Mouse (Mus musculus): ENCODE measurements around the gene Apbb2.

Apbb2 gene

GRCm38 (mm10) chr5:66415700-66416543 lies 202.7 kb downstream of the Apbb2 start:
- no peak for DNase-seq (ENCODE audit: low spot score)

DNA sequence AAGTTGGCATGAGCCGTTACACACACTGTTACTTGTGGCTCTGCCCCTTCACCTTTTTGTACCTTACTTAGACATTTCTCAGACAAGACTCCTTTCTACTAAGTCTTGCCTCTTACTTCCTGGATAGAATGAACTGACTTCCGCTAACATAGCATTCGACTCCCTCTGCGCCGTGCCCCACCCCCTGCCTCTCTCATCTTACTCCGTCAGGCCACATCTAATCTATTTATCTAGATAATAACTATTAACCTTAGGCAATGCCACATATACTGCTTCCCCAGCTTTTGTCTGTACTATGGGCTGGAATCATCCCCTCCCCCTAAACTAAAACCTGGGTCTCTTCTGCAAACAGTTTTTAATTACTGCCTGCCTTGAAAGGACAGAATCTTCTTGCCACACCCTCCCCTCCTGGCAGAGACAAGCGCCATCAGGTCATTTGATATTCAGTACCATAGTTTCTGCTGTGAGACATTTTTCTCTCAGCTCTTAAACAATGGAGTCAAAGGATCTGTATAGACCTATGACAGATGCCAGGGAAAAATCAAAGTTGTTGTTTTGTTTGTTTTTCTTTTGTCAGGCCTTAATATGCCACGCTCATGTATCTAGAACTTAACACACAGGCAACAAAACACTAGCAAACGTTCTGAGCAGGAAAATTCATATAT lies 203.4 kb downstream of the Apbb2 start:
- DNase-seq (ENCODE audit: low spot score), result no peak

GRCm38 (mm10) chr5:66413402-66413801 lies 205.2 kb downstream of the Apbb2 start:
- no peak for DNase-seq (ENCODE audit: low spot score)

- no peak for DNase-seq (ENCODE audit: low spot score)
These were observed 205.8 kb downstream of the Apbb2 start for GRCm38 (mm10) chr5:66412821-66413220.

- DNase-seq (ENCODE audit: low spot score), result no peak
These were observed 210.0 kb downstream of the Apbb2 start for GRCm38 (mm10) chr5:66408546-66408945.

- DNase-seq (ENCODE audit: low spot score), result no peak
These were observed 210.6 kb downstream of the Apbb2 start for GRCm38 (mm10) chr5:66407948-66408347.

- no peak for DNase-seq (ENCODE audit: low spot score)
These were observed 212.2 kb downstream of the Apbb2 start for GRCm38 (mm10) chr5:66406431-66406830.

DNA sequence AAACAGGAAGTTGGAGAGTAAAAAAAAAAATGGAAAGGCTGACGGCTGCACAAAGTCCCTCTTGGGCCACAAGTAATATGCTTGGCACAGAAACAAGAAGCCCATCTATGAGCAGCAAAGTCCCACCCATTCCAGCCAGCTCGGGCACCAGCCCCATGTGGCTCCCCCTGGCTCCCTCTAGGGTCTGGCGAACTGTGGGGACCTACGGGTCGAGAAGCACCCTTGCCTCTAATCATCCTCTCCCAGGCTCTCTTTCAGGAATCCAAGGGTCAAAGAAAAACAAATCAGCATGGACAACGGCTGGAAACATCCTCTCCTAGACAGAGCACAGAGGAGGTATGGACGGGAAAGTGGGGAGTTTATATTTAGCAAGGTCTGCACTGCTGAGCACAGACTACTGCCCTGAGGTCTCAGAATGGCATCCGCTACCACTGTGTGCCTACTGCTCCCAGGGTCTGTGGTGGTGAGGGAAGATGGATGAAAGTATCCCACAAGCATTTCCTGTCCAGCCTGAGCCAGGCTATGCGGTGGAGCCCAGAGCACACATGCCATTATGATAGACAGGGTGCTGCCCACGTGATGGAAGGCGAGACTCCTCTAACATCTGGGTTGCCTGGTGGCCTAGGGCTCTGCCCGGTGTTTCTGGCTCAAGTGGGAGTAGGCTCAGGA lies 212.7 kb downstream of the Apbb2 start:
- no peak for DNase-seq (ENCODE audit: low spot score)

DNA sequence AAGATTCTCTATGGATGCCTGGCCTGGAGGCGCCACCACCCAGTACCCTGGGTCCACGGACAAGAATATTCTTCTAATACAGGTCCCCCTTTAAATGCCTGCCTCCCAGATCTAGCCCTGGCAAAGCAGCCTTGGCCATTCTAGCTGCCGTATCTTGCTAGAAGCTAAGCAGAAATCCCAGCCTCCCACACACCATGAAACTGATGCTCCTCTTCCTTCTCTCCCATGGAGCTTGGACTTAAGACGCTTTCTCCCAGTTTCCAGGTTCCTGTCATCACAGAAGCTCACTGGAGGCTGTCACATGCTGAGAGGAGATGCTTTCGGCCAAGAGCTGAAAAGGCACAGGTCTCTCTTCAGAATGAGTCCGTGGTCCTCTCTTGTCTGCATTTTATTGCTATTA lies 213.3 kb downstream of the Apbb2 start:
- no peak for DNase-seq (ENCODE audit: low spot score)

GRCm38 (mm10) chr5:66400563-66400962 lies 218.0 kb downstream of the Apbb2 start:
- DNase-seq (ENCODE audit: low spot score), result no peak

GRCm38 (mm10) chr5:66399264-66399620 lies 219.3 kb downstream of the Apbb2 start:
- DNase-seq (ENCODE audit: low spot score), result no peak

GRCm38 (mm10) chr5:66398530-66399263 lies 219.9 kb downstream of the Apbb2 start:
- no peak for DNase-seq (ENCODE audit: low spot score)

DNA sequence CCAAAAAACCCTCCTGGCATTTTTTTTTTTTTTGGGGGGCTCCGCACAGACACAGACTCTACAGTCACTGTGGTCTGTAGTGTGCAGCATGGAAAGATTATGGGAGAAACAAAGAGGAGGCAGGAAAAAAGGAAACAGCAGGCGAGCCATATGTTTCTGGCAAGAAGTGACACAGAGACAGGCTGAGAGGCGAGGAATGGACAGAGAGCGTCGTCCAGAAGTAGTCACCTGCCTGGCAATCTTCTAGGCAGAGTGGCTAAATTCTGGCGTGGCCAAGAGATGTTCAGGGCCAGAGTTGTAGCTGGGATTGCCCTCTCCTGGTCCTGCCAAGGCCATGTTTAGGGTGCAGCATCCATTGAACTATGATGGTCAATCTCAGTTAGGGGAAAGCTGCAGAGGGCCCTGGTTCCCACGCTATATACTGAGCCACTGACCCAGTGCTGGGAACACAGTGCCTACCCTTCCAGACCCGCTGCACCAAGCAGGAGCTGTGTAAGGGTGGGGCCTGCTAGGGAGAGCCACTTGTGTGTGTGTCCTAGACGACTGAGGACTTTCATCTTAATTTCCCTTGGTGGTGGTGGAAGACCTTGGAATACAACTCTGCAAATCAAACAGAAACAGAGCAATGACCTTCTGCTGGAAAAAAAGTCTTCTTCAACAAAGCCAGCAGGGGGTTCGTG lies 224.7 kb downstream of the Apbb2 start:
- DNase-seq (ENCODE audit: low spot score), result no peak

GRCm38 (mm10) chr5:66392861-66393529 lies 225.6 kb downstream of the Apbb2 start:
- DNase-seq (ENCODE audit: low spot score), result no peak

- no peak for DNase-seq (ENCODE audit: low spot score)
These were observed 226.8 kb downstream of the Apbb2 start for GRCm38 (mm10) chr5:66391771-66392170.

- DNase-seq (ENCODE audit: low spot score), result no peak
These were observed 227.3 kb downstream of the Apbb2 start for GRCm38 (mm10) chr5:66391299-66391698.

- DNase-seq (ENCODE audit: low spot score), result no peak
These were observed 228.0 kb downstream of the Apbb2 start for GRCm38 (mm10) chr5:66390567-66390966.

DNA sequence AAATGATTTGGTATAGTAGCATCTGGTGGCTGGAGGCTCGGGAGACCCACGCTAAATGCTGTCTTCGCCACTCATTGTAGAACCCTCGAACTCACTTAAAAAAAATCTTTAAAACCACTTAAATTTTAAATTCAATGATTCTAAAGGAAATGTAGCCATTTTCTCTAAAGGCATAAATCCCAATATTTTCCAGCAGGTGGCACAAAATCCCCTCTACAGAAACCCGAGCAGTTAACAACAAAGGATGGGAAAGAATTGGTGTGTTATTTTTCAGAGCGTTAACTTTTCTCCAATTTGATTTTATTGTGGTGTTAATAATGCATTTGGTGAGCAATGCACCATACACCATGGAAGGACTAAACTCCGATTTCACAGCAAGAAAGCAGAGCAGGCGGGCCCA lies 231.1 kb downstream of the Apbb2 start:
- no peak for DNase-seq (ENCODE audit: low spot score)

- peak; percentile 13 for DNase-seq (ENCODE audit: low spot score)
These were observed 232.9 kb downstream of the Apbb2 start for GRCm38 (mm10) chr5:66385636-66386035.

DNA sequence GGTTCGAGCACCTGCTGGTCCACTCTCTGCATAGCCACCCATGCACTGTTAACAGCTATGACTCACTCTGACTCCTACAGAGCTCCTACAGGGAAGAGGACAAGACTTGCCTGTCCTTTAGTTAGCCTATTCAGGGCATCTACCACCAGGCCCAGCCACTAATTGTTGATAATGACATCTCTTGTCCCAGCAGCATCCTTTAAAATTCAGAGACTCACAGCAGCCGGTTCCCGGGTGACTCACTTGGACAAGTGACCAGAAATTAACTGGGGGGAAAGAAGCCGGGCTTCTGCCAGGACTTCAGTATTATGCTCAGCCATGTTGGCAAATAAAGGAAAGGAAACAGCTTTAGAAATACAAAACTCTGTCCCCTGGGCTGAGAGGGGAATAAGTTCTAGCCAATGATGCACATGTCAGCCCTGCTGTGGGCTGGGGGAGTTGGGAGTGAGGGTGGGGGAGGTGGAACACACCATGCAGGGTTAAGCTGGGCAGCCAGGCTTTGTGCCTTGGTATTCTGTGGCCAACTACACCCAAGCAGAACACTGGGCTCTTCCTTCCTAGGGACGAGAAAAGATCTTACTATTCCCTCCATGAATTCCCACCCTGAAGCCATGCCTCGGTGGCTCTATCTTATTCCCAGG lies 233.7 kb downstream of the Apbb2 start:
- no peak for DNase-seq (ENCODE audit: low spot score)

- DNase-seq (ENCODE audit: low spot score), result no peak
These were observed 234.5 kb downstream of the Apbb2 start for GRCm38 (mm10) chr5:66384114-66384513.
